In genomic region chr15:93701017-93701416, GRCm38 (mm10) we compare ENCODE assay signal across 24 mouse cellular contexts.
DNase-seq lines count a peak whose midpoint lies in the region; ATAC-seq lines count a peak whose summit lies in the region.
"Had no signal": no experiment of that assay in that cellular context is flagged by ENCODE, and none has a peak within 500 bp of the region (broad histone marks: within the 10 kb centered on the region; RNA-seq: fewer than 3 reads in every experiment).

No protein-coding gene starts in this region.

- H3K4me3 ChIP-seq in hindbrain, embryonic 11.5 days (ENCODE audit: low read depth, low read length), result no peak overlapping the region
- no peak overlapping the region for H3K4me3 ChIP-seq in hindbrain, embryonic 14.5 days (replicated peaks; ENCODE audit: low read length)
- H3K4me3 ChIP-seq: embryonic facial prominence, embryonic 10.5 days; heart, embryonic 12.5 days; hindbrain, embryonic 15.5 days; intestine, embryonic 15.5 days; layer of hippocampus, adult 2 months; limb, embryonic 12.5 days had no signal

- H3K36me3 ChIP-seq in hindbrain, embryonic 11.5 days (ENCODE audit: control insufficient read depth, insufficient read depth, low read length), result no peaks in the 10 kb centered on the region
- H3K36me3 ChIP-seq in hindbrain, embryonic 14.5 days (replicated peaks; ENCODE audit: control insufficient read depth, insufficient read depth), result no peaks in the 10 kb centered on the region
- H3K36me3 ChIP-seq: embryonic facial prominence, embryonic 10.5 days; heart, embryonic 12.5 days; hindbrain, embryonic 15.5 days; intestine, embryonic 15.5 days; limb, embryonic 12.5 days had no signal

- no peaks in the 10 kb centered on the region for H3K27me3 ChIP-seq in hindbrain, embryonic 11.5 days (ENCODE audit: control insufficient read depth, insufficient read depth, low read length)
- H3K27me3 ChIP-seq in hindbrain, embryonic 14.5 days (ENCODE audit: control insufficient read depth, insufficient read depth, low read length), result no peaks in the 10 kb centered on the region
- H3K27me3 ChIP-seq: heart, embryonic 12.5 days; hindbrain, embryonic 15.5 days; intestine, embryonic 15.5 days; limb, embryonic 12.5 days had no signal

- no peak overlapping the region for H3K4me2 ChIP-seq in hindbrain, embryonic 11.5 days (replicated peaks; ENCODE audit: low read depth, low read length)
- no peak overlapping the region for H3K4me2 ChIP-seq in hindbrain, embryonic 14.5 days (replicated peaks)
- H3K4me2 ChIP-seq: heart, embryonic 12.5 days; hindbrain, embryonic 15.5 days; intestine, embryonic 15.5 days; limb, embryonic 12.5 days; liver, embryonic 11.5 days had no signal

- no peaks in the 10 kb centered on the region for H3K9me3 ChIP-seq in hindbrain, embryonic 11.5 days (ENCODE audit: control insufficient read depth, low read length)
- no peaks in the 10 kb centered on the region for H3K9me3 ChIP-seq in hindbrain, embryonic 14.5 days (ENCODE audit: control insufficient read depth, low read length)
- H3K9me3 ChIP-seq: embryonic facial prominence, embryonic 10.5 days; heart, embryonic 12.5 days; hindbrain, embryonic 15.5 days; intestine, embryonic 15.5 days; limb, embryonic 12.5 days had no signal

- WGBS in hindbrain, embryonic 11.5 days, result 49% methylated on average over 10 of the region's 10 CpGs
- WGBS in hindbrain, embryonic 14.5 days, result 25% methylated on average over 10 of the region's 10 CpGs

- no peak overlapping the region for H3K27ac ChIP-seq in hindbrain, embryonic 11.5 days (ENCODE audit: low read depth, low read length)
- H3K27ac ChIP-seq in hindbrain, embryonic 14.5 days, result no peak overlapping the region
- H3K27ac ChIP-seq: hindbrain, embryonic 15.5 days; intestine, embryonic 15.5 days; kidney, postnatal 0 days; layer of hippocampus, adult 2 months; limb, embryonic 12.5 days had no signal

- no peaks in the 10 kb centered on the region; the same call in 1 of the 2 replicates for H3K4me1 ChIP-seq in hindbrain, embryonic 11.5 days (replicated peaks; ENCODE audit: control insufficient read depth, insufficient read depth, low read length)
- H3K4me1 ChIP-seq in hindbrain, embryonic 14.5 days (replicated peaks; ENCODE audit: control insufficient read depth, insufficient read depth, low read length), result 0 out of 2 replicates have a peak, but pooled peaks cover 3% of the 10 kb centered on the region
- H3K4me1 ChIP-seq: hindbrain, embryonic 15.5 days; intestine, embryonic 15.5 days had no signal

- no peak overlapping the region for H3K9ac ChIP-seq in hindbrain, embryonic 11.5 days (ENCODE audit: low read depth, low read length)
- H3K9ac ChIP-seq in hindbrain, embryonic 14.5 days, result no peak overlapping the region
- H3K9ac ChIP-seq: heart, embryonic 12.5 days; hindbrain, embryonic 15.5 days; intestine, embryonic 15.5 days; limb, embryonic 12.5 days; liver, postnatal 0 days had no signal

- DNase-seq in embryo, embryonic 10.5 days (ENCODE audit: low spot score), result peak; percentile 36
- DNase-seq in embryo, embryonic 10 days (ENCODE audit: low spot score), result no peak
- peak; percentile 38 for DNase-seq in hindbrain, embryonic 11.5 days (ENCODE audit: low spot score)
- DNase-seq in hindbrain, embryonic 14.5 days (ENCODE audit: low spot score), result no peak
- peak; percentile 15 for DNase-seq in left cerebral cortex, postnatal 4 days
- no peak for DNase-seq in left cerebral cortex, postnatal 14 days (ENCODE audit: low spot score in 2 of 2)
- peak; percentile 43 for DNase-seq in retina, embryonic 14.5 days (ENCODE audit: low spot score)
- DNase-seq in spleen, adult 12 weeks (ENCODE audit: low spot score), result no peak
- DNase-seq: adrenal gland, postnatal 10 days; cerebellum, adult 2 months; gastrocnemius, postnatal 10 days; heart, postnatal 10 days; liver, postnatal 0 days; right cerebral cortex, postnatal 14 days; spleen, adult 18-20 months had no signal

- intact Hi-C loops in left cerebral cortex, postnatal 4 days (cut with DNase I), result no loop called here
- intact Hi-C loops in left cerebral cortex, postnatal 14 days (cut with DNase I), result no loop called here

- ATAC-seq in hindbrain, embryonic 11.5 days (ENCODE audit: low FRiP score), result peak; percentile 61; the same call in 1 of the 2 replicates
- no peak for ATAC-seq in hindbrain, embryonic 14.5 days (ENCODE audit: low FRiP score)
- ATAC-seq: intestine, embryonic 15.5 days; liver, postnatal 0 days; lung, postnatal 0 days had no signal

Comparison
In these comparisons a context has a peak if more than half of its experiments do, and no peak if none do; other contexts are left out.
1. DNase-seq: peak in embryo, embryonic 10.5 days (single experiment), hindbrain, embryonic 11.5 days (single experiment), left cerebral cortex, postnatal 4 days (single experiment) and retina, embryonic 14.5 days (single experiment); none in embryo, embryonic 10 days (single experiment), hindbrain, embryonic 14.5 days (single experiment), left cerebral cortex, postnatal 14 days (0 of 2) and spleen, adult 12 weeks (single experiment).